Mouse (Mus musculus): Measurements from ENCODE around the gene Olfr324.

DNA sequence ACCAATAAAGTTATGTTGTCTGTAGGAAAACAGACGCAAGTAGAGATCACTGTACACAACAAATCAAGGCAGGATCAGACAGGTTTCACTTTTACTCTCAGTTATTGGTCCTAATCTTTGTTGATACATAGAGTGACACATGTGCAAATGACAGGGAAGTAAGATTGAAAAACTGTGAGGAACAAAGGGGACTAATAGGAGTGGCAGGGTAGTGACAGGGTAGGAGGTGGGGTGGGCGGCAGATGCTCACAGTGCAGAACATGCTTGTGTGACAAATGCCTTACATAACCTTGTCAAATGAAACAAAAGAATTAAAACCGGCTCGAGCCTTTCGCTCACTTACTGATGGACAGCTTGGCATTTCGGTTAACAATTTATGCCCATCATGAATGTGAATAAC, 23.9 kb downstream of the Olfr324 start:
- TF ChIP-seq CTCF (IDR thresholded peaks at IDR 0.05 in 2 of 3, conservative IDR thresholded peaks at IDR 0.05 in 1 of 3; ENCODE audit: control insufficient read depth in 1 of 3, insufficient read depth in 1 of 3, low read depth in 2 of 3, low read length in 3 of 3, poor library complexity in 1 of 3, severe bottlenecking in 1 of 3) (no peak), POLR2A (IDR thresholded peaks at IDR 0.05; ENCODE audit: control insufficient read depth in 1 of 2, insufficient read depth in 1 of 2, low read depth in 1 of 2, low read length in 2 of 2, poor library complexity in 1 of 2) (no peak), BHLHE40 (IDR thresholded peaks at IDR 0.05; ENCODE audit: borderline replicate concordance, low read depth, low read length) (no peak), EP300 (IDR thresholded peaks at IDR 0.05; ENCODE audit: low read depth in 1 of 2, low read length in 2 of 2) (no peak), USF1 (IDR thresholded peaks at IDR 0.05; ENCODE audit: low read depth, low read length) (no peak)

Measured in MEL (cell line).